Mouse (Mus musculus) kidney, adult 11 months (tissue): ENCODE results near the gene Tgif2.
"Not testable (repeated sequence)": the region's sequence is repeated elsewhere in the genome, so short reads cannot be mapped to it uniquely, and the experiment has no call there.

Source experiments
- DNase-seq: peaks from one replicate; pipeline ENCODE4 v3.0.0; 2022

Gene Tgif2

DNA sequence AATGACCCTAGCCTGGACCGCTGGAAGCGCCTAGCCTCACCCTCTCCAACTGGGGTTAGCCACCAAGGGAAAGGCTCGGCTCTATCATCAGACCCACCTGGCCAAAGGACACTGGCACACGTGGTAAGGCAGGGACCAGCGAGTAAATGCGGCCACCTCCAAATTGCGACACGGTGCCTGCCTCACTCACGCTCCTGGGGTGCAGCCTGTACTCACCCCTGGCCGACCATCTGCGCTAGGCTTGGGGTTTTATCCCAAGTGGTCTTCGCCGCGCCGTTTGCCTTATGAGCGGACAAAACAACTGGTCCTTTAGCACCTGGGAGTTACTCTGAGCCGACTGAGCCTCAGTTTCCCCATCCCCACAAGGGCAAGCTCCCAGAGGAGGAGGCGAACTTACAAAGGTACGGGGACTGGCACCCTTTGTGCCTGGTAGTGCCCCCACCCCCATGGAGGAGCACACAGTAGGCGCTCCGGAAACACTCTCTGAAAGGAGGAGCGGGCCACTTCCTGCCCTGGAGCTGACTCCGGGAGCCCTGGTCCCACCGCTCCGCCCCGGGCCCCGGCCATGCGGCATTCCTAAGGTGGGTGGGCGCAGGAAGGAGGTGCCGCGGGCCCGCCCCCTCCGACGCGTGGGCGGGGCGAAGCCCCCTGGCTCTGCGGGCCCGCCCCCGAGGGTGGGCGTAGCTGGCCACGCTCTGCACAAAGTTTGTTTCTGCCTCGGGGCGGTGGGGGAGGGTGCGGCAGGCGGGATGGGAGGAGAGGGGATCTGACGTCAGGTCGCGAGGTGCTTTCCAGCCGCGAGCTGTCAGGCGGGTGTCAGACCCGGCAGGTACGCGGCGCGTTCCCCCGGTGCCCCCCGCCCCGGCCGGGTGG lies at the start of gene Tgif2:
Gene Tgif2, plus strand, starts transcription at position 689 of the 873 bp plus-strand sequence.
- DNase-seq, result peak; percentile 54

DNA sequence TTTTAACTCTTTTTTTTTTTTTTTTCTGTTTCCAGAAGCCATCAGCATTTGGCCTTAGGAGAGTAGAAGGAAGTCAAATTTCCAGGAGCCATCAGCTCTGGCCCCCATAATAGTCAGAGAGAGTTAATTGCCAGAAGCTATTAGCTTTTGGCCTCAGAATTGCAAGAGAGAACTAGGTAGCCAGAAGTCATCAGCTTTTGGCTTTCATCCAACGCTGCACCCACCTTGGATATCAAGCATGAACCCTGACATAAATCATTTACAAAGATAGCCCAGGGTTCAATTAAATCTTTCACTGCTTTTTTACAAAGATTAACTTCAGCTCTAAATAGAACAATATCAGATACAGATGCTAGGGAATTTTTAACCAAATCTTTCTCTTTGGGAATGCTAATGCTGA lies 41.3 kb upstream of the Tgif2 start:
- DNase-seq, result peak; percentile 17

- DNase-seq, result no peak
Observed at GRCm38 (mm10) chr2:156801045-156801444, 38.8 kb upstream of the Tgif2 start.

DNA sequence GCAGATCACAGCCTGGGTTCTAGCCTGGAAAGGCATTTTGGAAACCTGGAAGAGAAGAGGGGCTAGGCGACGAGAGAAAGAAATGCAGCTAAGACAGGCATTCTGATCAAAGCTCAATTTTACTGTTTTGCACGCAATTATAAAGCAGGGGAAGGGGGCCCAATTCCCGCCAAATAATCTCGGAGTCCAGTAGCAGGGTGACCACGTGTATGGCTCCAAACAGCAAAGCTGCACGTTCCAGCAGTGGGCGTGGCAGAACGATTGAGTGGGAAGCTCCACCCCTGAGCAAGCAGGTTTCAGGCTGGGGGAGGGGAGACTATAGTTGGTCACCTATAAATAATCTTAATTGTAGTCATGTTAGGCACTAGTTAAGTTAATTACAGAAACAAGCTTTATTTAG lies 37.7 kb upstream of the Tgif2 start:
- not testable (repeated sequence) for DNase-seq

DNA sequence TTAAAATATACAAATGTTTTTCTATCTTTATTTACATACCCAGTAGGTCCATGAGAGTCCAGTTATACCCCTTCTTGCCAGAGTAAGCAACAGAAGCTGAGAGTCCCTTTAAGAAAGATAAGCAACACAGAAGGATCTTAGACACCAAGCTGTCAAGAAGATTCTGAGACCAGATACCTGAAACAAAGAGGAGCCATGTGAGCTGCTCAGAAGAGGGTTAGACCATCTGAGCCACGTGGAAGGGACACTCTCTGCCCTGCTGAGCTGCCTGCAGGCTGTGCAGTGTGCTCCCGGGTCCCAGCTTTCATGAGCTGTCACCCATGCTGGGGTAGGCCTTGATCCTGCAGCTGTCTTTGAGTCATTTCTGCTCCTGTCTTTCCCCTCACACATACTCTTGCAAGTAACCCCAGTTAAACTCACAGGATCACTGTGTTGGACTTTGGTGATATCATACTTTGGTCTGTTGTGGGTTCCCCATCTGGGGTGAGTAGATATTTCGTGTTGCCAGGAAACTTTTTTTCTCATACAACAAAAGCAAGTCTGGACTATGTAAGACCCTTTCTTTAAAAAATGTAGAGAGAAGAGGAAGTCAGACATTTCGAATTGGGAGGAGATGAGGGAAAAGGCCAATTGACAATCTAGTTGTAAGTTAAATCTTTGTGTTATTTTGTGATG lies 36.0 kb upstream of the Tgif2 start:
- DNase-seq, result no peak

GRCm38 (mm10) chr2:156804589-156804988 lies 35.2 kb upstream of the Tgif2 start:
- no peak for DNase-seq

DNA sequence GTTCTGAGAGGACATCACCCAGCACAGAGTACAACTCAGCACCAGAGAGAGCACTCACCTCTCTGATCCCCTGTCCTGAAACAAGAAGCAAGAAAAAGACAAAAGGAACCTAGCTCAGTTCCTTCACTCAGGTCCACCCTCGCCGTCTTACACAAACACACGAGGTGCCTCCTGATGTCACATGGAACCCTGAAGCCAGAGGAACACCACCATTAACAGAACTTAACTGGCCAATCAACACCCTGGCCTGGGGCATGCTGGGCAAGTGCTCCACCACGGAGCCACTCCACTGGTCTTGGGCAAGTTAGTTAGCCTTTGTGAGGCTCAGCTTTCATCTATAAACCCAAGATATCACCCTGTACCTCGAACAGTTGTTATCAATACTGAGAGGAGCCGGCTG lies 32.9 kb upstream of the Tgif2 start:
- no peak for DNase-seq

DNA sequence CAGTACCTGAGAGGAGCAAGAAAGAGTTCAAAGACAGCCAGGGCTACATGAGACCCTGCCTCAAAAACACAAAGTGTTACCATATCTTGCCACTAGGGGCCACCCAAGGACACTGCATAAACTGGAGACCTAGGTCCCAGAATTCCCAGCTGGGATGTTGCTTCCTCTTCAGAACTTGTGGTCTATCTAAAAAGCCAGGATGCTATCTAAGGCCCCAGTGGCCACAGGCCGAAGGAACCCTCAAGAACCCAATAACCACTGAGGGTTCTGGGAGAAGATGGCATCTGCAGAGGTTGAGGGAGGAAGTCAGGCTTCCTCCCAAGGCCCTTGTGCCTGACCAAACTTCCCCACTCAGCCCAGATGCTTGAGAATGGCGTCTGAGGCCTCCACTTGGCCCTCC lies 30.2 kb upstream of the Tgif2 start:
- peak; percentile 53 for DNase-seq

DNA sequence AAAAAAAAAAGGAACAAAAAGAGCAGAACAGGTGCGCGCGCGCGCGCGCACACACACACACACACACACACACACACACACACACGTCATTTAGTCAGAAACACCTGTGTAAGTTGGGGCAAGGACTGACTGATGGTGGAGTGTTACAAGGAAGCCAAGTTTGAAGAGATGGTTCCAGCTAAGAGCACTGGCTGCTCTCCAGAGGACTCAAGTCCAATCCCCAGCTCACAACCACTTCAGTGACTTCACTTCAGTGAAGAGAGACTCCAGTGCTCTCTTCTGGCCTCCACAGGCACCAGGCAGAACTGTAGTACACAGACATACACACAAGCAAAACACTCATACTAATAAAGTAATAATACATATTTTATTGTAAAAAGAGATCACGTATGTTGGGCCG lies 29.1 kb upstream of the Tgif2 start:
- DNase-seq, result peak; percentile 14

DNA sequence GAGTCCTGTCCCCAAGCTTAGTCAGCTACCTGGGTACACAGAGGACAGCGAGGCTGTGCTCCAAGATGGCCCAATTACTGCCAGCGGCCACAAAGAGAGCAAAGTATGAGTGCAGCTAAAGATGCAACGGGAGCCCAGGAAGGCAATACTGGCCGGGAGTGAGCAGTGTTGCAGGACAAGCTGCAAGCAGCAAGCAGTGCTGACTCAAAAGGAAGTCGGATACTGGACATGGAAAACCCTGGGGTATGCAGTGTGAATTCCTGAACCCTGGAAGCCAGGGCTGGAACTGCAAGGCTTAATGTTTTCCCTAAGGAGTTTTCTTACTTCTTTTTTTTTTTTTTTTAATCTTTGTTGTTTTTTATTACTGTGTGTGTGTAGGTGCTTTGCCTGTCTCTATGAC lies 28.3 kb upstream of the Tgif2 start:
- no peak for DNase-seq

GRCm38 (mm10) chr2:156814344-156814801 lies 25.4 kb upstream of the Tgif2 start:
- peak; percentile 61 for DNase-seq

DNA sequence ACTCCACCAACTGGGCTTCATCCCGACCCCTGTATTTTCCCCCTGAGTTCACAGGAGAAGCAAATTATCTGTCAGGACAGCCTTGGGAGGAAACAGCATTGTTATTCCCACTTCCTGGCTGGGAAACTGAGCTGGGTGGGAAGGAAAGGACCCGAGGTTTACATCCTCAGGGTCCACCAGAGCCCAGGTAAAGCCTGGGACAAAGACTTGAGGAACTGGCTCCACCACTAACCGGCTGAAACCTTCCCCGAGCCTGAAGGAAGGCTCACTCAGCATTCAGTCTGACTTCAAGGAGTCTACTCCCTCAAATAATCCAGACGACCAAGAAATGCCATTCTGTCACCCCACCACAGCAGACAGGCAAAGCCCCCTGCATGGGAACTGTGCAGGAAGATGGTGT lies 24.9 kb upstream of the Tgif2 start:
- no peak for DNase-seq

- DNase-seq, result no peak
Observed at GRCm38 (mm10) chr2:156815412-156815811, 24.4 kb upstream of the Tgif2 start.

GRCm38 (mm10) chr2:156816116-156816515 lies 23.7 kb upstream of the Tgif2 start:
- DNase-seq, result no peak

DNA sequence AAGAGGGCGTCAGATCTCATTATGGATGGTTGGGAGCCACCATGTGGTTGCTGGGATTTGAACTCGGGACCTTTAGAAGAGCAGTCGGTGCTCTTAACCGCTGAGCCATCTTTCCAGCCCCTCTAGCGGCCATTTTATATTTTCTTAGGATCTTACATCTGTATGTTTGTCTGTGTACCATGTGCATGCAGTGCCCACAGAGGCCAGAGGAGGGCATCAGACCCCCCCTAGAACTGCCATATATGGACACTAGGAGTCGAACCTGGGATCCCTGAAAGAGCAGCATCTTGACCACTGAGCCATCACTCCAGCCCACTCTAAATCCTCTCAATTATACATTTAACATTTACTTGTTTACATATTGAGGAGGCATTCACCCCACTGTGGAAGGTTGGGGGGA lies 14.7 kb upstream of the Tgif2 start:
- DNase-seq, result not testable (repeated sequence)

DNA sequence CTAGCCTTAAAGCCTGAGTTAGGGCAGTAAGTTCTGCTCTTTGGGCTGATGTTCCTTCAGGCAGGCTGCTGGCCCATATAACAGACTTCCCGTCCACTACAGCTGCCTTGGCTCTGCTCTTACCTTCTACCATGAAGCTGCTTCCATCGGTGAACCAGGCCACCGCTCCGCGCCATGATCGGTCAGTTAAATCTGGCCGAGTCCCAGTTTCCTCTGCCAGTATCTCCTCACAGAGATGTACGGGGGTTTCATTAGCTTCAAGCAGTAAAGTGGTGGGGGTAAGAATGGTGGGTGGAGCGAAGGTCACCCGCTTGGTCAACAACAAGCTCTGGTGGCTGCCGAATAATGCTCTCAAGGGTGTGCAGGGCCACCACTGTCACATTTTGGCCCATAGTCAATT lies 5.5 kb upstream of the Tgif2 start:
- DNase-seq, result no peak

GRCm38 (mm10) chr2:156838839-156839238 lies 968 bp upstream of the Tgif2 start:
- no peak for DNase-seq

- no peak for DNase-seq
Observed at GRCm38 (mm10) chr2:156840301-156841027, 657 bp downstream of the Tgif2 start.

GRCm38 (mm10) chr2:156841028-156841840 lies 1.4 kb downstream of the Tgif2 start:
- peak; percentile 35 for DNase-seq

GRCm38 (mm10) chr2:156841841-156842706 lies 2.3 kb downstream of the Tgif2 start:
- no peak for DNase-seq

GRCm38 (mm10) chr2:156842711-156843110 lies 2.9 kb downstream of the Tgif2 start:
- DNase-seq, result no peak

GRCm38 (mm10) chr2:156843331-156843730 lies 3.5 kb downstream of the Tgif2 start:
- DNase-seq, result no peak
